Comparison of ENCODE assay signal across 8 mouse cellular contexts in genomic region chr14:61971100-61972088, GRCm38 (mm10).
DNase-seq lines count a peak whose midpoint lies in the region; ATAC-seq and TF ChIP-seq lines count a peak whose summit lies in the region.

No protein-coding gene starts in this region.

- no peak for TF ChIP-seq POLR2A in lung, adult 2 months (IDR thresholded peaks at IDR 0.05; ENCODE audit: borderline replicate concordance, extremely low read depth, low read depth, low read length)
- no peak for TF ChIP-seq POLR2A in cerebellum, adult 2 months (IDR thresholded peaks at IDR 0.05; ENCODE audit: borderline replicate concordance, insufficient read depth, low read length)

- no peaks in the 10 kb centered on the region for H3K27me3 ChIP-seq in liver, embryonic 15.5 days
- H3K27me3 ChIP-seq in hindbrain, embryonic 14.5 days (ENCODE audit: control insufficient read depth, insufficient read depth, low read length), result no peaks in the 10 kb centered on the region
- H3K27me3 ChIP-seq in intestine, embryonic 16.5 days (replicated peaks; ENCODE audit: control insufficient read depth, insufficient read depth, low read length), result no peaks in the 10 kb centered on the region
- H3K27me3 ChIP-seq in cerebellum, adult 2 months (ENCODE audit: control insufficient read depth, insufficient read depth, low read length), result no peaks in the 10 kb centered on the region

- H3K36me3 ChIP-seq in liver, embryonic 15.5 days (replicated peaks), result no peaks in the 10 kb centered on the region
- no peaks in the 10 kb centered on the region for H3K36me3 ChIP-seq in hindbrain, embryonic 14.5 days (replicated peaks; ENCODE audit: control insufficient read depth, insufficient read depth)
- no peaks in the 10 kb centered on the region for H3K36me3 ChIP-seq in intestine, embryonic 16.5 days (ENCODE audit: control insufficient read depth, insufficient read depth, low read length)

- no peak overlapping the region for H3K9ac ChIP-seq in liver, embryonic 15.5 days
- H3K9ac ChIP-seq in hindbrain, embryonic 14.5 days, result no peak overlapping the region
- no peak overlapping the region for H3K9ac ChIP-seq in intestine, embryonic 16.5 days (ENCODE audit: low read depth, low read length)

- 59% methylated on average over 14 of the region's 14 CpGs for WGBS in lung, adult 2 months
- WGBS in liver, embryonic 15.5 days (ENCODE audit: insufficient replicate concordance), result 21% methylated on average over 14 of the region's 14 CpGs
- 84% methylated on average over 14 of the region's 14 CpGs for WGBS in hindbrain, embryonic 14.5 days
- 77% methylated on average over 14 of the region's 14 CpGs for WGBS in intestine, embryonic 16.5 days
- 80% methylated on average over 14 of the region's 14 CpGs for WGBS in cerebellum, adult 2 months

- DNase-seq in lung, adult 18-20 months, result peak; percentile 38 to 47
- DNase-seq in lung, adult 2 months, result no peak
- peak; percentile 30 for DNase-seq in spleen, adult 12 weeks (ENCODE audit: low spot score)
- DNase-seq in hindbrain, embryonic 14.5 days (ENCODE audit: low spot score), result no peak
- DNase-seq in cerebellum, adult 2 months, result no peak

- H3K4me2 ChIP-seq in liver, embryonic 15.5 days, result peak overlapping the region; percentile 27
- no peak overlapping the region for H3K4me2 ChIP-seq in hindbrain, embryonic 14.5 days (replicated peaks)
- no peak overlapping the region for H3K4me2 ChIP-seq in intestine, embryonic 16.5 days (ENCODE audit: low read depth, low read length)

- ATAC-seq in hematopoietic stem cell, adult 5-6 weeks (replicated peaks in 1 of 2; ENCODE audit: insufficient read depth in 1 of 2, low FRiP score in 2 of 2, low TSS enrichment in 1 of 2, low read depth in 1 of 2, poor library complexity in 2 of 2, severe bottlenecking in 2 of 2), result peak; percentile 95 to 97
- peak; percentile 47; the same call in 1 of the 2 replicates for ATAC-seq in liver, embryonic 15.5 days (ENCODE audit: insufficient read depth)
- ATAC-seq in hindbrain, embryonic 14.5 days (ENCODE audit: low FRiP score), result no peak
- ATAC-seq in intestine, embryonic 16.5 days, result no peak

- H3K9me3 ChIP-seq in liver, embryonic 15.5 days (replicated peaks), result no peaks in the 10 kb centered on the region
- no peaks in the 10 kb centered on the region for H3K9me3 ChIP-seq in hindbrain, embryonic 14.5 days (ENCODE audit: control insufficient read depth, low read length)
- H3K9me3 ChIP-seq in intestine, embryonic 16.5 days (ENCODE audit: control insufficient read depth, low read length), result no peaks in the 10 kb centered on the region

- no peak overlapping the region for H3K4me3 ChIP-seq in lung, adult 2 months (replicated peaks; ENCODE audit: extremely low read depth, low read depth, low read length)
- H3K4me3 ChIP-seq in liver, embryonic 15.5 days (replicated peaks), result no peak overlapping the region
- H3K4me3 ChIP-seq in hindbrain, embryonic 14.5 days (replicated peaks; ENCODE audit: low read length), result no peak overlapping the region
- no peak overlapping the region for H3K4me3 ChIP-seq in intestine, embryonic 16.5 days (ENCODE audit: low read length)
- H3K4me3 ChIP-seq in cerebellum, adult 2 months (replicated peaks; ENCODE audit: insufficient read depth, low read depth, low read length), result no peak overlapping the region

- H3K4me1 ChIP-seq in lung, adult 2 months (ENCODE audit: control insufficient read depth, insufficient read depth, low read length), result no peaks in the 10 kb centered on the region
- no peaks in the 10 kb centered on the region for H3K4me1 ChIP-seq in liver, embryonic 15.5 days (replicated peaks)
- H3K4me1 ChIP-seq in hindbrain, embryonic 14.5 days (replicated peaks; ENCODE audit: control insufficient read depth, insufficient read depth, low read length), result no peaks in the 10 kb centered on the region
- no peaks in the 10 kb centered on the region for H3K4me1 ChIP-seq in intestine, embryonic 16.5 days (ENCODE audit: control insufficient read depth, insufficient read depth, low read length)
- H3K4me1 ChIP-seq in cerebellum, adult 2 months (ENCODE audit: control insufficient read depth, insufficient read depth, low read length), result no peaks in the 10 kb centered on the region

- peak overlapping the region; percentile 59 for H3K27ac ChIP-seq in liver, embryonic 15.5 days (replicated peaks)
- H3K27ac ChIP-seq in hindbrain, embryonic 14.5 days, result no peak overlapping the region
- no peak overlapping the region for H3K27ac ChIP-seq in intestine, embryonic 16.5 days (ENCODE audit: low read length)
- H3K27ac ChIP-seq in cerebellum, adult 2 months (ENCODE audit: insufficient read depth, low read length), result no peak overlapping the region

- TF ChIP-seq CTCF in lung, adult 2 months (IDR thresholded peaks at IDR 0.05; ENCODE audit: insufficient read depth, low read length), result no peak
- TF ChIP-seq CTCF in cerebellum, adult 2 months (IDR thresholded peaks at IDR 0.05; ENCODE audit: borderline replicate concordance, insufficient read depth, low read depth, low read length), result no peak

Comparison
In these comparisons a context has a peak if more than half of its experiments do, and no peak if none do; other contexts are left out.
1. DNase-seq: peak in lung, adult 18-20 months (2 of 2) and spleen, adult 12 weeks (single experiment); none in lung, adult 2 months (single experiment), hindbrain, embryonic 14.5 days (single experiment) and cerebellum, adult 2 months (0 of 2).
2. ATAC-seq: peak in hematopoietic stem cell, adult 5-6 weeks (2 of 2) and liver, embryonic 15.5 days (single experiment); none in hindbrain, embryonic 14.5 days (single experiment) and intestine, embryonic 16.5 days (single experiment).